Mouse (Mus musculus) embryonic facial prominence, embryonic 12.5 days (tissue): Measurements from ENCODE around the gene Fhdc1. TPM values are rescaled to one million over a fixed set of nuclear protein-coding genes. Genes with fewer than 3 reads are reported as not detected.

Experiments
- ATAC-seq: fragments of 200-750 bp; cut with Nextera tagmentation; 2 replicates; pipeline ENCODE4 v1.8.0; 2017; ENCODE audit not compliant: insufficient number of reproducible peaks, insufficient read depth, low FRiP score, low TSS enrichment
- H3K27ac ChIP-seq: fragments of 300-500 bp; sonication (generic); 2 replicates; pipeline ENCODE4 v1.5.1; 2016; ENCODE audit warnings: mild to moderate bottlenecking
- H3K27me3 ChIP-seq: fragments of 300-500 bp; sonication (generic); 2 replicates; pipeline ENCODE4 v1.6.1; 2016; ENCODE audit warnings: mild to moderate bottlenecking, moderate library complexity
- H3K36me3 ChIP-seq: fragments of 300-500 bp; sonication (generic); 2 replicates; pipeline ENCODE4 v1.6.1; 2016; ENCODE audit warnings: mild to moderate bottlenecking
- H3K4me1 ChIP-seq: fragments of 300-500 bp; sonication (generic); 2 replicates; pipeline ENCODE4 v1.6.1; 2016
- H3K4me2 ChIP-seq: fragments of 300-500 bp; sonication (generic); replicated peaks from 2 replicates; pipeline ENCODE4 v1.6.1; 2016; ENCODE audit warnings: mild to moderate bottlenecking, moderate library complexity
- H3K4me3 ChIP-seq: fragments of 300-500 bp; sonication (generic); 2 replicates; pipeline ENCODE4 v1.5.1; 2016; ENCODE audit warnings: mild to moderate bottlenecking
- H3K9ac ChIP-seq: fragments of 300-500 bp; sonication (generic); 2 replicates; pipeline ENCODE4 v1.6.1; 2016; ENCODE audit warnings: mild to moderate bottlenecking, moderate library complexity
- H3K9me3 ChIP-seq: fragments of 300-500 bp; sonication (generic); 2 replicates; pipeline ENCODE4 v1.6.1; 2016; ENCODE audit warnings: mild to moderate bottlenecking, moderate library complexity
- WGBS: fragments of 180-500 bp; shearing (Covaris S2); methylation state at CpG from one replicate; pipeline ENCODE4 v1.1.7; 2016; 5-methylcytosine and 5-hydroxymethylcytosine counted together
- polyA plus RNA-seq: library from polyadenylated mRNA; unstranded; fragments of >200 nt; fragmentation: Nextera tagmentation; extraction: Ambion mirVana; gene quantifications from 2 replicates; pipeline ENCODE4 v1.2.1, GENCODE M21; 2016

Fhdc1 gene
- polyA plus RNA-seq, 1 experiment from 2014 or later, result 6.6 TPM

- no peaks in the 10 kb centered on the region for H3K27me3 ChIP-seq
- H3K9me3 ChIP-seq, result no peaks in the 10 kb centered on the region
- ATAC-seq, result no peak
- no peaks in the 10 kb centered on the region for H3K4me1 ChIP-seq
- H3K4me2 ChIP-seq, result no peak overlapping the region
- no peak overlapping the region for H3K27ac ChIP-seq
- H3K36me3 ChIP-seq, result no peaks in the 10 kb centered on the region
- H3K9ac ChIP-seq, result no peak overlapping the region
- H3K4me3 ChIP-seq, result no peak overlapping the region
- WGBS, result 78% methylated on average over 2 of the region's 2 CpGs
Observed at GRCm38 (mm10) chr3:84396240-84396639, 84.0 kb downstream of the Fhdc1 start.

DNA sequence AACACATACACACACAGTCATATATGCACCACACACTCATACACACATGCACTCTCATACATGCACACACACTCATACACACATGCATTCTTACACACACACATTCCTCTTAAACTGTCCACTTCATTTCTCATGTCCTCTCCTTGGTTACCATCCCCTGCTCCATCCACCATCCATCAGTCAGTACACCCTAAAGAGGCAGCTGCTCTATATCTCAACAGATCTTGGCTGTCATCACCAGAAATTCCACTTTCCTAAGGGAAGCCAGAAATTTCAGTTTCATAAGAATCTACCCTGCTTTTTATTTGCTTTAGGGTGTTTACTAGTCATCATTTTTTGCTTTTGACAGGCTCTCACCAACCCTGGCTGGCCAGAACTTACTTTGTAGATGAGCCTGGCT lies 84.4 kb downstream of the Fhdc1 start:
- ATAC-seq, result no peak
- no peak overlapping the region for H3K9ac ChIP-seq
- H3K9me3 ChIP-seq, result 0 out of 2 replicates have a peak, but pooled peaks cover 4% of the 10 kb centered on the region
- no peak overlapping the region for H3K27ac ChIP-seq
- no peak overlapping the region for H3K4me3 ChIP-seq
- no peaks in the 10 kb centered on the region for H3K4me1 ChIP-seq
- no peaks in the 10 kb centered on the region for H3K36me3 ChIP-seq
- no peak overlapping the region for H3K4me2 ChIP-seq
- no peaks in the 10 kb centered on the region for H3K27me3 ChIP-seq

DNA sequence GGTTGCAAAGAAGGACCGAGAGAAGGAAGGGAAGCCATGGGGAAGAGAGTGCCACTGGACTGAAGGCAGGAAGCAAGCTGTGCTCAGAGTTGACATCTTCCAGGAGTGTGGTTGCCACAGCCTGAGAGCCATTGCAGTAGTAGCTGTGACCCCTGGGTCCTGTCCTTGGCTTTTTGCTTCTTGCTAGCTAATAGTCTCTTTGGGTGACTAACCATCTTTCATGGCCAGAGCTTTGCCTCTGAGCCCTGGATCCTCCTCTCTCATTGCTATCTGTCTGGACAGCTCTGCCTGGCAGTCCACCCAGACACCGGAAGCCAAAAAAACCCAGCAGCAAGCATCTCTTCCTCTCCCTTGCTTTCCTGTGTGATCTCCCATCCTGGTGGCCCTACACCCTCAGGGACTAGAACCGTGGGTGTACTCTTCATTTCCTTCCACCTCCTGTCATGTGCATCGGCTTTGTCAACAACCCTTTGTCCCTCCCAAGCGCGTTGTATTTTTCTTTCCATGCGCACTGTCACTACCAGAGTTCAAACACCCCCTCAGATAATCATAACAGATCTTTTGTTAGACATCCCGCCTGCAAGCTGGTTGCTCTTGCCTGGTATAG lies 85.3 kb downstream of the Fhdc1 start:
- Histone ChIP-seq H3K27me3 (no peaks in the 10 kb centered on the region), H3K36me3 (no peaks in the 10 kb centered on the region), H3K9me3 (0 out of 2 replicates have a peak, but pooled peaks cover 4% of the 10 kb centered on the region), H3K4me1 (no peaks in the 10 kb centered on the region), H3K27ac (no peak overlapping the region), H3K4me3 (no peak overlapping the region), H3K4me2 (no peak overlapping the region), H3K9ac (no peak overlapping the region)
- 74% methylated on average over 8 of the region's 8 CpGs for WGBS
- ATAC-seq, result no peak

Other genes with a start within 250 kb of the Fhdc1 start
- 38.2 and 39.2 TPM in 2 replicates for gene Trim2, start 173.6 kb downstream of the Fhdc1 start, polyA plus RNA-seq
- 35.8 and 39.6 TPM in 2 replicates for gene Arfip1, start 102.2 kb upstream of the Fhdc1 start, polyA plus RNA-seq
- 0.12 and 0.14 TPM in 2 replicates for gene Tigd4, start 113.1 kb upstream of the Fhdc1 start, polyA plus RNA-seq
- 0.99 and 1.3 TPM in 2 replicates for gene Tmem154, start 185.8 kb upstream of the Fhdc1 start, polyA plus RNA-seq